Mouse (Mus musculus) heart, postnatal 0 days (tissue): ENCODE measurements around the gene Aig1. TPM values are rescaled to one million over a fixed set of nuclear protein-coding genes. Genes with fewer than 3 reads are reported as not detected.

ENCODE experiments used
- ATAC-seq: fragments of 200-750 bp; cut with Nextera tagmentation; 2 replicates; pipeline ENCODE4 v1.8.0; 2017; ENCODE audit warnings: low read depth, moderate number of reproducible peaks, moderate library complexity; ENCODE audit not compliant: insufficient read depth
- DNase-seq: peaks from one replicate; pipeline ENCODE4 v3.0.0-alpha.2; 2016; ENCODE audit warnings: low spot score
- H3K27ac ChIP-seq: fragments of 300-500 bp; sonication (generic); 2 replicates; pipeline ENCODE4 v1.5.1; 2014; ENCODE audit warnings: low read depth, mild to moderate bottlenecking
- H3K27me3 ChIP-seq: fragments of 300-500 bp; sonication (generic); 2 replicates; pipeline ENCODE4 v1.6.1; 2014; ENCODE audit warnings: low read length, mixed read lengths; ENCODE audit not compliant: control insufficient read depth, insufficient read depth
- H3K36me3 ChIP-seq: fragments of 300-500 bp; sonication (generic); replicated peaks from 2 replicates; pipeline ENCODE4 v1.6.1; 2014; ENCODE audit warnings: low read length, mixed read lengths; ENCODE audit not compliant: control insufficient read depth, insufficient read depth
- H3K4me1 ChIP-seq: fragments of 300-500 bp; sonication (generic); 2 replicates; pipeline ENCODE4 v1.6.1; 2014; ENCODE audit warnings: antibody characterized with exemption; ENCODE audit not compliant: control insufficient read depth, insufficient read depth
- H3K4me2 ChIP-seq: fragments of 300-500 bp; sonication (generic); 2 replicates; pipeline ENCODE4 v1.6.1; 2014; ENCODE audit warnings: low read depth, mild to moderate bottlenecking, low read length, moderate library complexity
- H3K4me3 ChIP-seq: fragments of 300-500 bp; sonication (generic); 2 replicates; pipeline ENCODE4 v1.5.1; 2014; ENCODE audit warnings: low read depth, low read length
- H3K9ac ChIP-seq: fragments of 300-500 bp; sonication (generic); replicated peaks from 2 replicates; pipeline ENCODE4 v1.6.1; 2014; ENCODE audit warnings: low read depth, low read length, mixed read lengths
- H3K9me3 ChIP-seq: fragments of 300-500 bp; sonication (generic); replicated peaks from 2 replicates; pipeline ENCODE4 v1.6.1; 2016; ENCODE audit warnings: low read length; ENCODE audit not compliant: control insufficient read depth
- CTCF ChIP-seq: IDR thresholded peaks from 2 replicates; pipeline ENCODE4 v1.5.1; 2016; ENCODE audit warnings: antibody characterized with exemption, control low read depth, low read depth
- EP300 ChIP-seq: IDR thresholded peaks from 2 replicates; pipeline ENCODE4 v1.6.1; 2016; ENCODE audit warnings: antibody characterized with exemption, low read depth
- WGBS: fragments of 180-500 bp; shearing (Covaris S2); extraction: QIAGEN DNeasy Blood & Tissue Kit; methylation state at CpG from one replicate; pipeline ENCODE4 v1.1.7; 2014; 5-methylcytosine and 5-hydroxymethylcytosine counted together
- polyA plus RNA-seq: library from polyadenylated mRNA; unstranded; fragments of >200 nt; fragmentation: Nextera tagmentation; extraction: Ambion mirVana; gene quantifications from 2 replicates; pipeline ENCODE4 v1.2.1, GENCODE M21; 2015
- total RNA-seq: library from RNA; depleted of rRNA; stranded (reverse); fragments of >200 nt; gene quantifications from 2 replicates; pipeline ENCODE4 v1.2.3, GENCODE M21; 2014; ENCODE audit warnings: low replicate concordance

Gene Aig1
- total and polyA plus RNA-seq, 2 experiments from 2014 or later = 77.4 to 147 TPM

DNA sequence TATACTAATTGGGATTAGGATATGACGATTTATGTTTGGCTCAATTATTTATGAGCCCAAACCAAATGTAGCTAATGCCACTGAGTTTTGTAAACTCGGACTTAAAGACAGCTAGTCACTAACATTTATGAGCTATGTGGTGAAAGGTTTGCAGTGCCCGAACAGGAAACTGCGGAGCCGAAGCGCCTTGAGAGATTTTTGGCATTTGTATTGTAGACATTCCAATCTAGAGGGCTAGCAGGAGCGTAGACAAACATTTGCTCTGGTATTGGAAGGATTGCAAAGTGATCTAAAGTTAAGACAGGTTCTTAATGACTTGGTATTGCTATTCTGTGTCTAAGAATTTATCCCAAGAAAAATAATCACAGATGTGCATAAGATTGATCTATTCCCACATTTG lies 12.3 kb downstream of the Aig1 start:
- no peak for DNase-seq
- TF ChIP-seq EP300 (no peak), CTCF (no peak)
- Histone ChIP-seq H3K9ac (no peak overlapping the region), H3K27ac (no peak overlapping the region), H3K4me1 (peaks cover 21% of the 10 kb centered on the region), H3K36me3 (no peaks in the 10 kb centered on the region), H3K4me3 (no peak overlapping the region), H3K9me3 (no peaks in the 10 kb centered on the region), H3K4me2 (no peak overlapping the region), H3K27me3 (no peaks in the 10 kb centered on the region)
- 48% methylated on average over 7 of the region's 7 CpGs for WGBS
- no peak for ATAC-seq

DNA sequence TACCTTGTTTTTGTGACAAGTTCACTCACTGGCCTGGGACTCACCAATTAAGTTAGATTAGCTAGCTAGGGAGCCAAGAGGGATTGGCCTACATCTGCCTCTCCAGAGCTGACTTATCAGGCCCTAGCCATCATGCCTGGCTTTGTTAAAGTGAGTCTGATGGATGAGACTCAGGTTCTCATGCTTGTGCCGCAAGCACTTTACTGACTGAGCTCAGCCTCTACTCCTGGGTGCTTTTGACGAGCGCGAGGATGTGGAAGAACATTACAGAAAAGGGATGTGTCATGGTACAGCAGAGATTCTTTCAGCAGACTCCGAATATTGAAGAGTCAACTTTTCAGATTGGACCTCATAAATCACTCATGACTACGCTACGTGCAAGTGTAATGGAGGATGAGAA lies 12.8 kb downstream of the Aig1 start:
- H3K4me1 ChIP-seq = peaks cover 16% of the 10 kb centered on the region
- TF ChIP-seq EP300 (no peak), CTCF (no peak)
- H3K36me3 ChIP-seq = no peaks in the 10 kb centered on the region
- no peak overlapping the region for H3K9ac ChIP-seq
- no peak overlapping the region for H3K4me2 ChIP-seq
- WGBS = 86% methylated on average over 7 of the region's 7 CpGs
- no peak for DNase-seq
- H3K9me3 ChIP-seq = no peaks in the 10 kb centered on the region
- ATAC-seq = no peak
- no peak overlapping the region for H3K4me3 ChIP-seq
- no peaks in the 10 kb centered on the region for H3K27me3 ChIP-seq
- no peak overlapping the region for H3K27ac ChIP-seq

DNA sequence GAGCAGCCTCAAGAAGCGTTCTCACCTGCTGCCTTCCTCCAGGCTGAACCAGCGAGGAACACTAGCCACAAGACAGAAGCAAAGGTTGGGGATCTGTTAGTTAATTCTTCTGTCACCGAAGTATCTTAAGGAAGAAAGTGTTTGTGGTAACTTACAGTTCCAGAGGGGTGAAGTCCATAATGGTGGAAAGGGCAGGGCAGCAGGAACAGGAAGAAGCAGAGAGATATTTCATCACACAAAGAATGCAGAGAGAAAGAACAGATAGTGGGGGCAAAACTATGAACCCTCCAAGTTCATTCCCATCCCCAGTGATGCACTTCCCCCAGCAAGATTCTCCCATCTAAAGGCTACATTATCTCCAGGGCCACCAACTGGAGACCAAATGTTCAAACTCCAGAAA lies 13.7 kb downstream of the Aig1 start:
- DNase-seq = no peak
- Histone ChIP-seq H3K36me3 (no peaks in the 10 kb centered on the region), H3K9ac (no peak overlapping the region), H3K27ac (no peak overlapping the region), H3K9me3 (no peaks in the 10 kb centered on the region), H3K4me1 (peaks cover 15% of the 10 kb centered on the region), H3K27me3 (no peaks in the 10 kb centered on the region), H3K4me3 (no peak overlapping the region), H3K4me2 (no peak overlapping the region)
- ATAC-seq = no peak
- 84% methylated on average over 3 of the region's 3 CpGs for WGBS
- TF ChIP-seq EP300 = no peak
- TF ChIP-seq CTCF = no peak

DNA sequence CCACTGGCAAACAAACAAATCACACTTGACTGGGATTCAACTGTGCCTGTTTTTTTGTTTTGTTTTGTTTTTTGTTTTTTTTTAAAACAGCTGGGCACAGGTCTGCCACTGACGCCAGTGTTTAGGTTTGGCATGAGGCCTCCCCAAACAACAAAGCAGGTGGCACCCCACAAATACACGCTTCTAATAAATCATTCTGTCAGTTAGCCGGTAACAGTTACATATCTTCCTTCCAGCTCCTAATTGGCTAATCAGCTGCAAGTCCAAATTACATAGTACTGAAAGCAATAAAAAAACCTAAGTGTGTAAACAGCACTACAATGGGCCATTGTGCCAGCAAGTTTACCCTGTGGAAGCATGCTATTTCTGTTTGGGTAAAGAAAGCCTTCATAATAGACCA lies 18.7 kb downstream of the Aig1 start:
- no peak for DNase-seq
- no peak for TF ChIP-seq CTCF
- TF ChIP-seq EP300 = no peak
- H3K27ac ChIP-seq = no peak overlapping the region

DNA sequence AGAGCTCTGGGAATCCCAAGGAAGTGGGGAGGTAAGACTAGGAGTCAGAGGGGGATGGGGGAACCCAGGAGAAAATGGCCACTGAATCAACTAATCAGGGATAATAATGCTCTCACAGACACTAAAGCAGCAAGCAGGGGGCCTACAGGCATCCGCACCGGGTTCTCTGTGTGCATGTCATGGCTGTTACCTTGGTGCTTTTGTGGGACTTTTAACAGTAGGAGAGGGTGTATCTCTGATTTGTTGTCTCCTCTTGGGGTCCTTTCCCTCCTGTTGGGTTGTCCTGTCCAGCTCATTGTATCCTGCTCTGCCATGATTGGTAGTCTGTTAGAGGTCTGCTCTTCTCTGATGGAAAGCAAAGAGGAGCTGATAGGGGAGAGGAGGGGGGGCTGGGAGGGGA lies 19.6 kb downstream of the Aig1 start:
- DNase-seq (no peak), ATAC-seq (no peak)
- TF ChIP-seq CTCF (no peak), EP300 (no peak)
- no peaks in the 10 kb centered on the region for H3K4me1 ChIP-seq
- H3K9ac ChIP-seq = no peak overlapping the region
- no peak overlapping the region for H3K4me2 ChIP-seq
- H3K27ac ChIP-seq = no peak overlapping the region
- H3K4me3 ChIP-seq = no peak overlapping the region
- no peaks in the 10 kb centered on the region for H3K36me3 ChIP-seq
- H3K9me3 ChIP-seq = no peaks in the 10 kb centered on the region
- H3K27me3 ChIP-seq = no peaks in the 10 kb centered on the region
- 87% methylated on average over 2 of the region's 2 CpGs for WGBS

More for the DNA sequence above, 18.7 kb downstream of the Aig1 start:
- Histone ChIP-seq H3K4me3 (no peak overlapping the region), H3K36me3 (no peaks in the 10 kb centered on the region), H3K4me2 (no peak overlapping the region), H3K9ac (no peak overlapping the region), H3K4me1 (no peaks in the 10 kb centered on the region), H3K9me3 (no peaks in the 10 kb centered on the region), H3K27me3 (no peaks in the 10 kb centered on the region)
- WGBS = 76% methylated on average over 3 of the region's 3 CpGs
- no peak for ATAC-seq

DNA sequence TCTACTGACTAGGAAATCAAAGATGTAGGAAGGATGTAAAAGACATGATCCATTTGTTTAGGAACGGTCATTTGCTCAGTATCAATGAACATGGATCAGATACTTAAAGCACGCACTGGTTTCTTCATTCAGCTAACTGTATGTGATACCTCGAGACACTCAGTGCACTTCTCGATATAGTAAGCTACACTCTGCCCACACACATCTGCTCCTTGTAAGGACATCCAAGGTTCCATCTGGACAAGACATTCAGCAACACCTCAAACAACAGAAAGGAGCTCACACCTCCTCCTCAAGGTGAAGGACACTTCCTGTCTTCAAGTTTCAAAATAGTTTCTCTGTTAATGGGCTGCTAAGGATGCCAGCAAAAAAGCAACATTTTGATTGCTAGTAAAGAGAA lies 23.9 kb downstream of the Aig1 start:
- no peak overlapping the region for H3K27ac ChIP-seq
- H3K4me3 ChIP-seq = no peak overlapping the region
- no peak overlapping the region for H3K4me2 ChIP-seq
- peaks cover 5% of the 10 kb centered on the region for H3K4me1 ChIP-seq
- ATAC-seq (no peak), DNase-seq (no peak)
- H3K27me3 ChIP-seq = no peaks in the 10 kb centered on the region
- H3K9ac ChIP-seq = no peak overlapping the region
- 79% methylated on average over 4 of the region's 4 CpGs for WGBS
- TF ChIP-seq EP300 = no peak
- no peak for TF ChIP-seq CTCF
- no peaks in the 10 kb centered on the region for H3K9me3 ChIP-seq
- no peaks in the 10 kb centered on the region for H3K36me3 ChIP-seq
